Mouse (Mus musculus) liver, embryonic 14.5 days (tissue): ENCODE results near the gene Pnpo.
A peak's percentile ranks its signal among the peaks of the same experiment; 100 is the strongest.

ENCODE experiments used
- CTCF ChIP-seq: IDR thresholded peaks from 2 replicates; pipeline ENCODE4 v1.5.1; 2016; ENCODE audit warnings: antibody characterized with exemption, low read depth, control low read depth
- EP300 ChIP-seq: IDR thresholded peaks from 2 replicates; pipeline ENCODE4 v1.6.1; 2016; ENCODE audit warnings: antibody characterized with exemption, low read depth

DNA sequence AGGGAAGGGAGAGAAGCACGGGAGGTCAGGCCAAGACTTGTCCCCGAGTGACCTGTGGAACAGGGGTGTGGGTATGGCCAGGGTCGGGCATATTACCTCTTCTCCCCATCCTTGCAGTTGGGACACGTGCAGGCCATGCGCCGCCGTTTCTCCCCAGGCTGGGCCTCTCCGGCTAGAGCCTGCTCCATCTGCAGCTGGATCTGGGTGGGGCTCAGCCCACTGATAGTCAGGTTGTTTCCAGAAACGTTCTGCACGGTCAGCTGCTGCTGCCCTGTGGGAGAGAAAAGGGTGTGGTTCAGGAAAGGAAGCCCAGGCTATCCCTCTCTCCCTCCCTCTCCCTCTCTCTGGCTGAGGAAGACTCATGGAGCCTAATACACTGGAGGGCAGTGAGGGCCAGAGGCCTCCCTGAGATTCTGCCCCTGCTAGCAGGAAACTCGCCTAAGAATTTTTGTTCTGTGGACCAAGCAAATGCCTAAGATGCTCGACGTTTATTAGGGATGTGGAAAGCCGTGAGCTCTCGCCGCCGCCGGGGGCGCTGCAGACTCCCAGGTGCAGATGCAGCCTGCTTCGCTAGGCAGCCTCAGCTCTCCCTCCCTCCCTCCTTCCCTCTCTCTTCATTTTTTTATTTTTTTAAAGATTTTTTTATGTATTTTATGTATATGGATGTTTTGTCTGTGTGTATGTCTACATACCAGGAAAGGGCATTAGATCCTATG is 12.4 kb upstream of the Pnpo start:
- TF ChIP-seq CTCF (peak; percentile 78), EP300 (peak; percentile 81)
